Mouse (Mus musculus): ENCODE results near the gene Arhgap28.

- no peak for TF ChIP-seq CTCF (IDR thresholded peaks at IDR 0.05; ENCODE audit: borderline replicate concordance, insufficient read depth, low read depth, low read length)
- no peak for TF ChIP-seq POLR2A (IDR thresholded peaks at IDR 0.05; ENCODE audit: borderline replicate concordance, insufficient read depth, low read length)
These were observed 95.8 kb downstream of the Arhgap28 start for GRCm38 (mm10) chr17:67908137-67908536.

Measured in cerebellum, adult 2 months (tissue).